Mouse (Mus musculus) embryonic fibroblast, embryonic 13.5 days (primary cell): ENCODE data around the gene Snta1.
A peak's percentile ranks its signal among the peaks of the same experiment; 100 is the strongest.

ENCODE experiments used
- CTCF ChIP-seq: IDR thresholded peaks from 2 replicates; pipeline ENCODE4 v1.5.1; 2011; ENCODE audit warnings: mild to moderate bottlenecking, control low read depth, low read length, moderate library complexity, borderline replicate concordance; ENCODE audit not compliant: insufficient read depth
- POLR2A ChIP-seq: IDR thresholded peaks from 2 replicates; pipeline ENCODE4 v1.6.1; 2011; ENCODE audit warnings: low read depth, mild to moderate bottlenecking, control low read depth, low read length, moderate library complexity

GRCm38 (mm10) chr2:154390180-154390964, 17.5 kb downstream of the Snta1 start:
- TF ChIP-seq POLR2A: peak; percentile 33; the same call in 1 of the 2 replicates
- TF ChIP-seq CTCF: no peak
